Comparison of ENCODE assay signal across 23 mouse cellular contexts in the genomic region with DNA sequence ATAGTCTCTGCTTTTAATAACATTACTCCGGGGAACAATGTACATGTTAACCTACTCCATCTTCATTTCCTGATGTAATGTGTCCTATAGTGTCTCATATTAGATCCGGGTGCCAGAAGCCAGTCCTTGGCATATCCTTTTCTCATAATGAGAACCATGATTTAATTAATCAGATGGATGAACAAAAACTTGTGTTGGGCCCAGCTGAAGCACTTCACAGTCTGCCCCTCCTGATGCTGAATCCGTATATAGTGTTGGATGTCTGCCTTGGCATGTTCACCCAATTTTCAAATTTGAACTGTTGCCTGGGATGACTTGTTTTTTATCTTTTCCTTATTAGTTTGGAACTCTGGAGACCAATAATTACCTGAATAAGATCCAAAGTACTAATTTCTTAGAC.
DNase-seq lines count a peak whose midpoint lies in the region; ATAC-seq and TF ChIP-seq lines count a peak whose summit lies in the region.
"Had no signal": no experiment of that assay in that cellular context is flagged by ENCODE, and none has a peak within 500 bp of the region (broad histone marks: within the 10 kb centered on the region; RNA-seq: fewer than 3 reads in every experiment).

No protein-coding gene starts in this region.

- no peak overlapping the region for H3K4me3 ChIP-seq in forebrain, embryonic 13.5 days
- no peak overlapping the region for H3K4me3 ChIP-seq in forebrain, embryonic 10.5 days
- H3K4me3 ChIP-seq in hindbrain, postnatal 0 days (ENCODE audit: low read length): no peak overlapping the region
- H3K4me3 ChIP-seq in hindbrain, embryonic 10.5 days: no peak overlapping the region
- no peak overlapping the region for H3K4me3 ChIP-seq in forebrain, embryonic 16.5 days (replicated peaks; ENCODE audit: low read length)
- H3K4me3 ChIP-seq: embryonic facial prominence, embryonic 15.5 days; erythroblast, embryonic 14.5 days; heart, embryonic 10.5 days; heart, embryonic 15.5 days had no signal

- H3K27me3 ChIP-seq in forebrain, embryonic 13.5 days: no peaks in the 10 kb centered on the region
- H3K27me3 ChIP-seq in forebrain, embryonic 10.5 days (ENCODE audit: poor library complexity, severe bottlenecking): no peaks in the 10 kb centered on the region
- no peaks in the 10 kb centered on the region for H3K27me3 ChIP-seq in hindbrain, postnatal 0 days (ENCODE audit: insufficient read depth, low read length)
- no peaks in the 10 kb centered on the region for H3K27me3 ChIP-seq in hindbrain, embryonic 10.5 days (ENCODE audit: insufficient read depth, poor library complexity, severe bottlenecking)
- H3K27me3 ChIP-seq in forebrain, embryonic 16.5 days (replicated peaks; ENCODE audit: control insufficient read depth, insufficient read depth, low read length): no peaks in the 10 kb centered on the region
- H3K27me3 ChIP-seq: CH12.LX; embryonic facial prominence, embryonic 15.5 days; heart, embryonic 15.5 days; Patski had no signal

- H3K27ac ChIP-seq in forebrain, embryonic 13.5 days: no peak overlapping the region
- no peak overlapping the region for H3K27ac ChIP-seq in forebrain, embryonic 10.5 days
- no peak overlapping the region for H3K27ac ChIP-seq in hindbrain, postnatal 0 days
- H3K27ac ChIP-seq in hindbrain, embryonic 10.5 days: no peak overlapping the region
- no peak overlapping the region for H3K27ac ChIP-seq in forebrain, embryonic 16.5 days (ENCODE audit: low read length)
- H3K27ac ChIP-seq: embryonic facial prominence, embryonic 15.5 days; heart, embryonic 10.5 days; heart, embryonic 15.5 days; hindbrain, embryonic 14.5 days had no signal

- WGBS in forebrain, embryonic 13.5 days: 76% methylated on average over 3 of the region's 3 CpGs
- 91% methylated on average over 3 of the region's 3 CpGs for WGBS in forebrain, embryonic 10.5 days
- 53% methylated on average over 3 of the region's 3 CpGs for WGBS in hindbrain, postnatal 0 days
- WGBS in hindbrain, embryonic 10.5 days: 89% methylated on average over 3 of the region's 3 CpGs
- WGBS in forebrain, embryonic 16.5 days: 58% methylated on average over 3 of the region's 3 CpGs

- H3K9ac ChIP-seq in forebrain, embryonic 13.5 days: no peak overlapping the region
- H3K9ac ChIP-seq in hindbrain, postnatal 0 days (replicated peaks; ENCODE audit: low read length): no peak overlapping the region
- no peak overlapping the region for H3K9ac ChIP-seq in forebrain, embryonic 16.5 days (replicated peaks; ENCODE audit: low read depth, low read length)
- H3K9ac ChIP-seq: embryonic facial prominence, embryonic 15.5 days; heart, embryonic 15.5 days; hindbrain, embryonic 14.5 days had no signal

- H3K4me1 ChIP-seq in forebrain, embryonic 13.5 days: no peaks in the 10 kb centered on the region
- H3K4me1 ChIP-seq in forebrain, embryonic 10.5 days: no peaks in the 10 kb centered on the region
- H3K4me1 ChIP-seq in hindbrain, postnatal 0 days (ENCODE audit: insufficient read depth, low read length): no peaks in the 10 kb centered on the region
- H3K4me1 ChIP-seq in hindbrain, embryonic 10.5 days (replicated peaks): no peaks in the 10 kb centered on the region
- no peaks in the 10 kb centered on the region for H3K4me1 ChIP-seq in forebrain, embryonic 16.5 days (replicated peaks; ENCODE audit: control insufficient read depth, insufficient read depth, low read length)
- H3K4me1 ChIP-seq: embryonic facial prominence, embryonic 15.5 days; heart, embryonic 10.5 days; heart, embryonic 15.5 days had no signal

- intact Hi-C loops in left cerebral cortex, postnatal 4 days (cut with DNase I): no loop called here
- intact Hi-C loops in left cerebral cortex, postnatal 10 days (cut with DNase I): no loop called here

- peak; percentile 65 for ATAC-seq in forebrain, embryonic 13.5 days
- ATAC-seq in hindbrain, postnatal 0 days: peak; percentile 45; the same call in 1 of the 2 replicates
- ATAC-seq in forebrain, embryonic 16.5 days: peak; percentile 70
- ATAC-seq: activated CD4-positive, CD25-positive, alpha-beta regulatory T cell, adult 4 months; intestine, embryonic 16.5 days; Patski had no signal

- DNase-seq in forebrain, embryonic 10.5 days (ENCODE audit: extremely low spot score, low spot score): no peak
- peak; percentile 51 for DNase-seq in hindbrain, postnatal 0 days (ENCODE audit: low spot score)
- DNase-seq in hindbrain, embryonic 10.5 days (ENCODE audit: low spot score): no peak
- peak; percentile 29 for DNase-seq in left cerebral cortex, postnatal 4 days
- no peak for DNase-seq in left cerebral cortex, postnatal 10 days (ENCODE audit: extremely low spot score in 1 of 2, low spot score in 2 of 2)
- no peak for DNase-seq in embryo, embryonic 11 days
- DNase-seq: adrenal gland, postnatal 14 days; cerebellum, adult 9-10 months; gastrocnemius, postnatal 36 days; heart, adult 18-20 months; heart, postnatal 14 days; kidney, adult 2 months had no signal

- no peaks in the 10 kb centered on the region for H3K36me3 ChIP-seq in forebrain, embryonic 13.5 days (ENCODE audit: poor library complexity, severe bottlenecking)
- no peaks in the 10 kb centered on the region for H3K36me3 ChIP-seq in forebrain, embryonic 10.5 days (replicated peaks)
- no peaks in the 10 kb centered on the region for H3K36me3 ChIP-seq in hindbrain, postnatal 0 days (ENCODE audit: insufficient read depth, low read length)
- H3K36me3 ChIP-seq in hindbrain, embryonic 10.5 days: no peaks in the 10 kb centered on the region
- no peaks in the 10 kb centered on the region for H3K36me3 ChIP-seq in forebrain, embryonic 16.5 days (ENCODE audit: control insufficient read depth, insufficient read depth)
- H3K36me3 ChIP-seq: embryonic facial prominence, embryonic 15.5 days; heart, embryonic 10.5 days; heart, embryonic 15.5 days had no signal

- H3K9me3 ChIP-seq in forebrain, embryonic 13.5 days (replicated peaks): no peaks in the 10 kb centered on the region
- H3K9me3 ChIP-seq in forebrain, embryonic 10.5 days: no peaks in the 10 kb centered on the region
- no peaks in the 10 kb centered on the region for H3K9me3 ChIP-seq in hindbrain, postnatal 0 days (ENCODE audit: low read length)
- no peaks in the 10 kb centered on the region for H3K9me3 ChIP-seq in hindbrain, embryonic 10.5 days
- H3K9me3 ChIP-seq in forebrain, embryonic 16.5 days (ENCODE audit: control insufficient read depth, low read length): no peaks in the 10 kb centered on the region
- H3K9me3 ChIP-seq: embryonic facial prominence, embryonic 15.5 days; heart, embryonic 10.5 days; heart, embryonic 15.5 days had no signal

- H3K4me2 ChIP-seq in forebrain, embryonic 13.5 days: no peak overlapping the region
- no peak overlapping the region for H3K4me2 ChIP-seq in hindbrain, postnatal 0 days (ENCODE audit: low read depth, low read length)
- no peak overlapping the region for H3K4me2 ChIP-seq in forebrain, embryonic 16.5 days (ENCODE audit: low read length)
- H3K4me2 ChIP-seq: embryonic facial prominence, embryonic 15.5 days; heart, embryonic 15.5 days; hindbrain, embryonic 14.5 days had no signal

- TF ChIP-seq CTCF in hindbrain, postnatal 0 days (IDR thresholded peaks at IDR 0.05; ENCODE audit: low read depth): no peak

Comparison
In these comparisons a context has a peak if more than half of its experiments do, and no peak if none do; other contexts are left out.
1. DNase-seq: peak in hindbrain, postnatal 0 days (single experiment) and left cerebral cortex, postnatal 4 days (single experiment); none in forebrain, embryonic 10.5 days (single experiment), hindbrain, embryonic 10.5 days (single experiment), left cerebral cortex, postnatal 10 days (0 of 2) and embryo, embryonic 11 days (single experiment).
2. Peak in every context shown above with its lines, with median percentiles within 50 percentile points of each other: ATAC-seq.